ENCODE assay signal across 1 mouse cellular context in genomic region chr15:97468732-97469683, GRCm38 (mm10).
TF ChIP-seq lines count a peak whose summit lies in the region.

No protein-coding gene starts in this region.

TF ChIP-seq in CH12.LX, 34 proteins besides CTCF, POLR2A, EP300 and RAD21 (continued from another document):
- TF ChIP-seq UBTF (IDR thresholded peaks at IDR 0.05; ENCODE audit: low read depth, low read length) (no peak), MXI1 (IDR thresholded peaks at IDR 0.05; ENCODE audit: low read depth, low read length) (peak; percentile 67), ETS1 (conservative IDR thresholded peaks at IDR 0.05; ENCODE audit: low read depth, low read length) (peak; percentile 29; the same call in 1 of the 2 replicates), KAT2A (IDR thresholded peaks at IDR 0.05; ENCODE audit: insufficient replicate concordance, low read length) (no peak)
TF ChIP-seq in CH12.LX: peak in this region for 9.
